Mouse (Mus musculus) embryonic fibroblast, embryonic 13.5 days (primary cell): ENCODE results near the gene Bsn. TPM values are rescaled to one million over a fixed set of nuclear protein-coding genes. Genes with fewer than 3 reads are reported as not detected.

Source experiments
- H3K27ac ChIP-seq: 2 replicates; pipeline ENCODE4 v1.5.1; 2012; ENCODE audit warnings: low read length, control low read depth, inconsistent platforms; ENCODE audit not compliant: insufficient read depth
- H3K4me1 ChIP-seq: 2 replicates; pipeline ENCODE4 v1.6.1; 2011; ENCODE audit warnings: low read length; ENCODE audit not compliant: control insufficient read depth, insufficient read depth
- H3K4me3 ChIP-seq: 2 replicates; pipeline ENCODE4 v1.5.1; 2011; ENCODE audit warnings: mild to moderate bottlenecking, control low read depth, low read length; ENCODE audit not compliant: insufficient read depth
- CTCF ChIP-seq: IDR thresholded peaks from 2 replicates; pipeline ENCODE4 v1.5.1; 2011; ENCODE audit warnings: mild to moderate bottlenecking, control low read depth, low read length, moderate library complexity, borderline replicate concordance; ENCODE audit not compliant: insufficient read depth
- POLR2A ChIP-seq: IDR thresholded peaks from 2 replicates; pipeline ENCODE4 v1.6.1; 2011; ENCODE audit warnings: low read depth, mild to moderate bottlenecking, control low read depth, low read length, moderate library complexity
- polyA plus RNA-seq: library from polyadenylated mRNA; stranded (reverse); fragments of >200 nt; gene quantifications from 2 replicates; pipeline ENCODE4 v1.2.4, GENCODE M21; 2011; ENCODE audit warnings: low read depth; ENCODE audit not compliant: missing spikeins, insufficient read length

Gene Bsn
- polyA plus RNA-seq, 1 experiment, result 0.25 TPM

DNA sequence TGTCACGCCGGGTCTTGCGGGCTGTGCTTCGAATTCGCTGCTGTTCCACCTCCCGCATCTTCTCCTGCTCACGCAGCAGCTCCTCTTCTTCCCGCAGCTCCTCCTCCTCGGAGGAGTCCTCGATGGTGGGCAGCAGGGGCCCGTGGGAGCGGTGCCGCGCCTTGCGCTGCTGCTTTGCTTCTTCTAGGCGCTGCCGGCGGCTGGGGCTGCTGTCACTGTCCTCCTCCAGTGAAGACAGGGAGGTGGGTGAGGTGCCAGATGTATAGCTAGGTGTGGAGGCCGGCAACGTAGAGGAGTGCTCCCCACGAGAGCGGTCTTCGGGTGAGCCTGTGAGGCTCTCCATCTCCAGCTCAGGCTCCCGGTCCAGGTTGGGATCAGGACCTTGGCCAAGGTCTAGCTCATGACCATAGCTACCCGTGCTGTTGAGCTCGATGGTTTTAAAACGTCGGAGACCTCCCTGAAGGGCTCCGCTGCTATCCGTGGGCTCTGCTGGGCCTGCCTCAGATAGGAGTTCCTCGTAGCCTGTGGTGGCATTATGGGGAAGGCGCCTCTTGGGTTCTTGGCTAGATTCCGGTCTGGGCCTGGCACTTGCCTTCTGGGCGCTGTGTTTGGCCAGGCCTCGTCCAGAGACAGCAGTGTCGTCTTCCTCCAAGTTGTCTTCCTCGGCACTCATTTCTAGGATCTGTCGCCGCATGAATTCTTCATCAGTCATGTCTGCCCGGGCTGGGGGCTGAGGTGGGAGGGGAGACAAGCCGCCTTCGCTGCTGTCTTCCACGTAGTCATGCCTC lies 74.7 kb downstream of the Bsn start:
- TF ChIP-seq CTCF (no peak), POLR2A (no peak)
- peaks cover 4% of the 10 kb centered on the region for H3K4me1 ChIP-seq
- no peak overlapping the region for H3K27ac ChIP-seq
- H3K4me3 ChIP-seq, result no peak overlapping the region

DNA sequence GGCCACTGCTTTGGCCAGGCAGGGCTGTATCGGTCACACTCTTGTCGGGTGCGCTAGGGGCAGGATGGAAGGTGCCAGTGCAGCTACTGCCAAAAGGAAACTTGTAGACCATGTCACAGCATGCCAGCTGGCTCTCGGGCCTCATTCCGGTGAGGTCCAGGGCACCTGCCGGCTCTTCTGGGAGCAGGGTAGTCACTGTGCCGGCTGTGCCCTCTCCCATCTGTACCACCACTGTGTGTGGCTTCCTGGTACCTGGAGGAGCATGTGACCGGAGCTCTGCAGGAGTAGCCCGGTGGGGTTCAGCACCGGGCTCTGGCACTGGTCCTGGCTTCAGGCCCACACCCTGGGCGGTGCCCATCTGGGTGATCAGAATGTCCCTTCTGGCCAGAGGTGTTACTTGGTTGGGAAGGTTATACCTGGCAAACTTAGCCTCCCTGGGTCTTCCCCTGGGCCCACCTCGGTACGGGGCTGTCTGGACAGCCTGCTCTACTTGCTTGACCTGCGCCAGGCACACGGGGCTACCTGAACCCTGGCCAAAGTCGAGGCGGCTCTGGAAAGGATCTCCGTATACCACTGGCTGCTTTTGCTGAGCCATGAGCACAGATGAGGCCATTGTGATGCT lies 77.4 kb downstream of the Bsn start:
- Histone ChIP-seq H3K4me3 (no peak overlapping the region), H3K27ac (no peak overlapping the region), H3K4me1 (no peaks in the 10 kb centered on the region)
- no peak for TF ChIP-seq CTCF
- no peak for TF ChIP-seq POLR2A

DNA sequence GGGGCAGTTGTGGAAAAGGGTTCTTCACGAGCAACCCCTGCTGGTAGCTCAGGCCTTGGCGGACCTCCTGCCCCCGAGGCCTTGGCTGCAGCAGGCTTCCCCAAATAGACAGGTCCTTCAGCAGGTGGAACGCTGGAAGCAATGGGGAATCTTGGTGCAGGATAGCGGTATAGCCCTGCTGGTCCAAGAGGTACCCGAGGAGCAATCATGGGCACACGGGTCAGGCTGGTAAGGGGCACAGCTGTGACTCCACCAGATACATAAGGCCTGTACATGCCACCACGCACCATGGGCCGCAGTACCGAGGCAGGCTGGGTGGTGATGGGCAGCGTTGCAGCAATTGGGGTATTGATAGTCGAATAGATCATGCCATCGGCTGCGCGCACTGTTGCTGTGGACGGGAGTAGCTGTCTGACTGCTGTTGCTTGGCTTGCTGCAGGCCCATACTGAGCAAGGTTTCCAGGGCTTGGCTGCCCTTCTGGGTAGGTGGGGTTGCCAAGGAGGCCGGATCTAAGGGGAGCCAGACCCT lies 78.5 kb downstream of the Bsn start:
- no peak overlapping the region for H3K27ac ChIP-seq
- TF ChIP-seq CTCF, result no peak
- TF ChIP-seq POLR2A, result no peak
- no peak overlapping the region for H3K4me3 ChIP-seq

DNA sequence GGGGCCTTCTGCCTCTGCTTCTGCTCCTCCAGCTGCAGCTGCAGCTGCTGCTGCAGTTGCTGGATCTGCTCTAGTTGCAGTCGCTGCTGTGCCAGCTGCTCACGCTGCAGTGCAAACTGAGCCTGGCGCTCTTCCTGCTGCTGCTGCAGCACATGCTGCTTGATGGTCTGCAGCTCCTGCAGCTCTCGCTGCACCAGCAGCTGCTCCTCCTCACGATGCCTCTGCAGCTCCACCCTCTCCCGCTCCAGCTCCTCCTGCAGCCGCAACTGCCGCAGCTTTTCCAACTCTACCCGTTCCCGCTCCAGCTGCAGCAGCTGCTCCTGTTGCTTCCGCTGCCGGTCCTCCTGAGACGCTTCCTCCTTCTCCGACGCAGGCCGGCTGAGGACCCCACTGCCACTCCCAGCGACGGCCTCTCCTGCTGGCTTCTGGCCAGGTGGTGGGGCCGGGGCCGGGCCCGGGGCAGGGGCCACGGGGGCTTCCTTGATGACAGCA lies 79.0 kb downstream of the Bsn start:
- H3K27ac ChIP-seq, result no peak overlapping the region
- no peak overlapping the region for H3K4me3 ChIP-seq

More for the DNA sequence above, 78.5 kb downstream of the Bsn start:
- no peaks in the 10 kb centered on the region for H3K4me1 ChIP-seq

DNA sequence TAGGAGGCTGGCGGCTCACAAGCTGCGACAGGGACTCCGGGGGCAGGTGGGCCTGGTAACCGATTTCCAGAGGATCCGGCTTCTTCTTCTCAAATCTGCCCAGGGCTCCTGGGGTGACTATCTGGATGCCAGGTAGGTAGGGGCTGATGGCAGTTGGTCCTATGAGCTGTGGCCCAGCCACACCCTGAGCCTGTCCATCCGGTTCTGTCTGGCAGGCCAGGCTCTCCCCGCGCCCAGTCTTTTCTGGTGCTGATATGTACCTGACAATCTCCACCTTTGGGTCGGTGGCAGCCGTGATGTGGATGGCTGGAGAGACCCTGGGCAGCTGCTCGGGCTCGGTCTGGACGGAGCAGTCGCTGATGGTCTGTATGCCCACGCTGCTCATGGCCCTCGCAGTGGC lies 80.0 kb downstream of the Bsn start:
- Histone ChIP-seq H3K27ac (no peak overlapping the region), H3K4me1 (no peaks in the 10 kb centered on the region), H3K4me3 (no peak overlapping the region)
- TF ChIP-seq CTCF (no peak), POLR2A (no peak)

More for the DNA sequence above, 79.0 kb downstream of the Bsn start:
- no peaks in the 10 kb centered on the region for H3K4me1 ChIP-seq
- TF ChIP-seq CTCF (no peak), POLR2A (no peak)

DNA sequence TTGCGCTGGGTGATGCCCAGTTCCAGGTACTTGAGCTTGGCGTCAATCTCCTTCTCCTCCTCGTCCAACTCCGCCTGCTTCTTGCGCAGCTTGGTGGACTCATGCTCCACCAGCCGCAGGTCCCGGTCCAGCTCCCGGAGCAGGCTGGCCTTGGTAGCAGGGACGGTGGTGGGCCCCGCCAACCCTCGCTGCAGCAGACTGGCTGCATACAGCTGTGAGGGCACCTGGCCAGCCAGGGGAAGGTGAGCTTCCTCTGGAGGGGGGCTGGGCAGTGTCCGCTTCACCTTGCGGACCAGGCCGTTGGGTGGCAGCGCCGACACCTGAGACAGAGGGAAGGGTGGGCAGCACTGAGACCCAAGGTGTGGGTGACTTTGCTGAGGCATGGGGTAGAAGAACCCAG lies 82.3 kb downstream of the Bsn start:
- H3K4me3 ChIP-seq, result no peak overlapping the region
- TF ChIP-seq CTCF (no peak), POLR2A (no peak)
- H3K27ac ChIP-seq, result no peak overlapping the region
- no peaks in the 10 kb centered on the region for H3K4me1 ChIP-seq

DNA sequence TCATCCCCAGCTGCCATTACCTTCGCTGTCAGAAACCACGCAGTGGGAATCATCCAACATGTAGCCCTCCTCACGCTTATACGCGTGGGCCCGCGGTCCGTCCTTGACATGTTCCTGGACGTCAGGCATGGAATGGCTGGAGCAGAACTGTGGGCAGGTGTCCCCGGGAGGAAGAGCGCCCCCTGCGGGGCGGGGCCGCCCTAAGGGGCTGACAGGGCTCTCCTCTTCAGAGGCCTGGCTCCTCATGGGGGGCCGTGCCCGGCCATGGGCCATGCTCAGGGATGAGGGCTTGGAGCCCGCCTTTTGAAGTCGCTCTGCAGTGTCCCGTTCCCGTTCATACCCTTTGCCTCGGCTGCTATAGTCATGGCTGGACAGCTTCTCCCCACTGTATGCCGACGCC lies 84.1 kb downstream of the Bsn start:
- TF ChIP-seq POLR2A (no peak), CTCF (no peak)
- no peaks in the 10 kb centered on the region for H3K4me1 ChIP-seq
- no peak overlapping the region for H3K27ac ChIP-seq
- no peak overlapping the region for H3K4me3 ChIP-seq

DNA sequence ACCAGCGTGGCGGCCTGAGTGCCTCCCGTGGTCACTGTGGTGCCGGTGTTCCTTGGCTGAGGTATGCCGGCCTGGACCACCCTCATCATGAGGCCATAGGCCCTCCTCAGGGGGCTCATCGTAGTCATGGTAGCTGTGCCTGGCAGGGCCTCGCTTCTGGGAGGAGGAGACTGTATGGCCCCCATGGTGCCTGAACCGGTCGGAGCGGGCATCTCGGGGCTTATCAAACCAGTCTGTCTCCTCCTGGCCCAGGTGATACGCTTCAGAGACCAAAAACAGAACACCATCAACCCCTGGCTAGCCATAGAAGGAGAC lies 84.7 kb downstream of the Bsn start:
- Histone ChIP-seq H3K4me1 (no peaks in the 10 kb centered on the region), H3K27ac (no peak overlapping the region), H3K4me3 (no peak overlapping the region)
- TF ChIP-seq CTCF, result no peak
- no peak for TF ChIP-seq POLR2A

DNA sequence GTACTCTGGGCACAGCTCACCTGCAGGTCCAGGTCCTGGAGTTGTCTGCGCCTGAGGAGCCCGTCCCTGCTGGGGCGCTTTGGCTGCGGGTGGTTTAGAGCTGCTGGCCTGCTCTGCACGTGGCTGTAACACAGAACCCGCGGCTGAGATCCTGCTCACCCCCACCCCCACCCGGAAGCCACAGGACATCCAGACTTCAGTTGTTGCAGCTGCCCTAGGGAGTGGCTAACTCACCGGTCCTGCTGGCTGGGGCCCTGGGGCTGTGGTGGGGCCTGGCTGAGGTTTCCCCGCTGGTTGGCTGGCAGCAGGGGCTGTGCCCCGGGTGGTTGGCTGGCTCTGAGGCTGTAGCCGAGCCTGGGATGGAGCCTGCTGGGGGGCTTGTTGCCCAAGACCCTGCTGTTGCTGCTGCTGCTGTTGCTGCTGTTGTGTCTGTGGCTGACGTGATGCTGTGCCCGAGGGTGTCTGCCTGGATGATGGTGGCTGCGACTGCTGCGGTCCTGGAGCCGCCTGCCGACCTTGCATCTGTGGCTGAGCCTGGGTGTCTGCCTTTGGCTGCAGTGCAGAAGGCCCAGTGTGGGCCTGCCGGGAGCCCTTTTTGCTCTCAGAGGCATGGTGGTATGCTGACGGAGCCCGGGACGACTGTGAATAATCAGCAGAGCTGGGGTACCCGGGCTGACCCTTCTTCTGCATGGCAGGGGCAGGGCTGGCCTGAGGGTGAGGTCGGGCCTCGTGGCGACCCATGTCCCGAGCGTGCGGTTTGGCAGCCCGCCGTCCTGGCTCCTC lies 85.2 kb downstream of the Bsn start:
- no peak for TF ChIP-seq CTCF
- no peak for TF ChIP-seq POLR2A
- Histone ChIP-seq H3K4me1 (no peaks in the 10 kb centered on the region), H3K4me3 (no peak overlapping the region), H3K27ac (no peak overlapping the region)

DNA sequence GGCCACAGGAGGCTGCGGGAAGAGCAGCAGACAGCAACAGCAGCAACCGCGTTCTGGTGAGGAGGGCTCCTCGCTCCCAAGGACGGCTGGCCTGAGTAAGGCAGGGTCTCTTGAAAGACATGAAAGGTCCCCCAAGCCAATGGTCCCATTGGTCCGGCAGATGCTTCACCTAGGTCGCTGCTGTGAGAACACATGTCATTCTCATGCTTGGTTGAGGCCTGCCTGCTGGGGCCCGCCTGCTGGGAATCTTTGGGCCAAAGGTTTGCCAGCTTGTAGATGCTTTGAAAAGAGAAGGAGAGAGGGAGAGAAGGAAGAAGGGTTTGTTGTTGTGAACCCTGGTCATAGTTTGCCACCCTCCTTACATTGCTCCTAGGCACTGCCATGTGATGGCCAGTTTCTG lies 90.6 kb downstream of the Bsn start:
- no peaks in the 10 kb centered on the region for H3K4me1 ChIP-seq
- no peak overlapping the region for H3K4me3 ChIP-seq
- TF ChIP-seq POLR2A (no peak), CTCF (no peak)
- H3K27ac ChIP-seq, result no peak overlapping the region
